Mouse (Mus musculus): Measurements from ENCODE around the gene Cops6.

DNA sequence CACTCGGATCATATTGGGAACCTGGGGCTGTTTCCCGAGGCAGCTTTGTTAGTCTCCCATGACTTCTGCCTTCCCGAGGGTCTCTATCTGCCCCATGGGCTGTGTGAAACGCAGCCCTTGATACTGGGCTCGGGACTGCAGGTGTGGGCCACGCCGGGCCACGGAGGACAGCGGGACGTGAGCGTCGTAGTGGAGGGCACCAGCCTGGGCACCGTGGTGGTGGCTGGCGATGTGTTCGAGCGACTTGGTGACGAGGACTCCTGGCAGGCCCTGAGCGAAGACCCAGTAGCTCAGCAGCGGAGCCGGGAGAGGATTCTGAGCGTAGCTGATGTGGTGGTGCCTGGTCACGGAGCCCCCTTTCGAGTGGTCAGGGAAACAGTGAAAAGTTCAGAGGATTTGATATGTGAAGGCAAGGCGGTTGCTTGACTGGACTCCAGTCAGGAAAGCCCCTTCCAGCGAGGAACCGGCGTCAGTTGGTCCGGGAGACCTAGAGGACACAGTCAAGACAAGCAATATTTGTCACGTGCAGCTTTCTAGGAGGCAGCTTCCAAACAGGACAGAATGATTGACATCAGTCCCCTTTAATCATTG is 34.0 kb downstream of the Cops6 start:
- TF ChIP-seq GATA1 (IDR thresholded peaks at IDR 0.05; ENCODE audit: borderline replicate concordance, low read length), result no peak
- TF ChIP-seq FLI1 (IDR thresholded peaks at IDR 0.05; ENCODE audit: low read length), result no peak
